Mouse (Mus musculus): ENCODE results near the gene Vstm5. TPM values are rescaled to one million over a fixed set of nuclear protein-coding genes. Genes with fewer than 3 reads are reported as not detected.

The Vstm5 gene
- polyA plus RNA-seq, 1 experiment from 2014 or later, result 0.39 TPM

DNA sequence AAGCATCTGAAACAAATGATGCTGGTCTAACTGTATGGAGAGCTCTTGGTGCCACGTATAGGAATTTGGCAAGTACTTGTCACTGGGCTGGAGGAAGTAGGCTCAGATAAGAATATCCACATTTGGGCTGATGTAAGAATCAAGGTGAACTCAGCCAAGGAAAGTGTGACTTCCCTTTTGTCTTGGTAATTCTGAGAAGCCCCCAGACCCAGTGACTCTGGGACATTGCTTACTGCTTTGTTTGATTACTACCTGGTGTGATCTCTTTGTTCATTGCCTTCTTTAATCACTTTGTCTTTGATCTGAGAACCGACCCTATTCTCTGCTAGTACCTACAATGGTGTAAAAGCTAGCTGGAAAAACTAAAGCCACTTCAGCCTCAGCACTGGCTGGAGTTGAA lies 13.9 kb upstream of the Vstm5 start:
- H3K36me3 ChIP-seq (replicated peaks; ENCODE audit: insufficient read depth, low read length), result no peaks in the 10 kb centered on the region
- DNase-seq (no peak), ATAC-seq (no peak)
- no peak overlapping the region for H3K4me3 ChIP-seq (ENCODE audit: low read depth, low read length)
- 35% methylated on average over 2 of the region's 2 CpGs for WGBS (ENCODE audit: insufficient replicate concordance)
- H3K4me1 ChIP-seq (ENCODE audit: insufficient read depth), result no peaks in the 10 kb centered on the region
- no peak overlapping the region for H3K9ac ChIP-seq (replicated peaks)
- no peaks in the 10 kb centered on the region; the same call in 1 of the 2 replicates for H3K9me3 ChIP-seq (ENCODE audit: low read length)
- no peak overlapping the region for H3K4me2 ChIP-seq (ENCODE audit: low read depth, low read length)
- H3K27ac ChIP-seq (ENCODE audit: low read depth), result no peak overlapping the region
- no peaks in the 10 kb centered on the region for H3K27me3 ChIP-seq (ENCODE audit: insufficient read depth, low read length)
- no peak for TF ChIP-seq CTCF (IDR thresholded peaks at IDR 0.05; ENCODE audit: low read depth)
- TF ChIP-seq EP300 (IDR thresholded peaks at IDR 0.05; ENCODE audit: low read depth), result no peak

DNA sequence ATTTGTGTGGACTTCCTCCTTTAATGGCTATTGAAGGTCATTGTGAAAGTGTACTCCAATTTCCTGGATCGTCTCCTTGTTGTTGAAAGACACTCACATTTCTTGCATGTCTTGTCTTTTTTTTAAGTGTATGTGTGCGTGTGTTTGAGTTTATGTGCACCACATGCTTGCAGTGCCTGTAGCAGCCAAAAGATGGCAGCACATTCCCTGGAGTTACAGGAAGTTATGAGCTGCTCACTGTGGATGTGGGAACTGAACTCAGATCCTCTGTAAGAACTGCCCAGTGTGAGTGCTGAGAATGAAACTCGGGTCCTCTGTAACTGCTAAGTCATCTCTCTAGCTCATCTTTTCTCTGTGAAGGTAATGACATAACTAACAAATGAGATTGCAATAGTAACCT lies 6.4 kb upstream of the Vstm5 start:
- DNase-seq, result no peak
- WGBS (ENCODE audit: insufficient replicate concordance), result 76% methylated on average over 3 of the region's 3 CpGs

DNA sequence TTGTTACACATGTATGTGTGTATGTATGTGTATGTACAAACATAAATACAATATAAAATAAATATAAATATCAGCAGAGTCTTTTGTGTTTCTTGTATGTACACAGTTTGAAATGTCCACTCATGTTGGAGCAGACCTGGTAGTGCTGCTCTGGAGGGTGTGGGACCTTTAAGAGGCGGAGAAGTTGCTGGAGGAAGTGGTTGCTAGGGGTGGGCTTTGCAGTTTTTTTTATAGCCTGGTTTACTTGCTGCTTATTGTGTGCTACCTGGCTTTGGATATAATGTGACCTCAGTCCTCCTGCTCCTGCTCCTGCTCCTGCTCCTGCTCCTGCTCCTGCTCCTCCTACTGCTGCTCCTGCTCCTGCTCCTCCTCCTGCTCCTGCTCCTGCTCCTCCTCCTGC lies 5.2 kb upstream of the Vstm5 start:
- Histone ChIP-seq H3K9ac (replicated peaks) (no peak overlapping the region), H3K36me3 (replicated peaks; ENCODE audit: insufficient read depth, low read length) (no peaks in the 10 kb centered on the region)
- ATAC-seq, result no peak

More for the DNA sequence above, 6.4 kb upstream of the Vstm5 start:
- no peak for ATAC-seq
- Histone ChIP-seq H3K4me3 (ENCODE audit: low read depth, low read length) (no peak overlapping the region), H3K4me2 (ENCODE audit: low read depth, low read length) (no peak overlapping the region), H3K9me3 (ENCODE audit: low read length) (peaks cover 6% of the 10 kb centered on the region; the same call in 1 of the 2 replicates), H3K4me1 (ENCODE audit: insufficient read depth) (no peaks in the 10 kb centered on the region), H3K9ac (replicated peaks) (no peak overlapping the region), H3K36me3 (replicated peaks; ENCODE audit: insufficient read depth, low read length) (no peaks in the 10 kb centered on the region), H3K27me3 (ENCODE audit: insufficient read depth, low read length) (0 out of 2 replicates have a peak, but pooled peaks cover under 1% of the 10 kb centered on the region), H3K27ac (ENCODE audit: low read depth) (no peak overlapping the region)
- TF ChIP-seq EP300 (IDR thresholded peaks at IDR 0.05; ENCODE audit: low read depth) (no peak), CTCF (IDR thresholded peaks at IDR 0.05; ENCODE audit: low read depth) (peak; percentile 33)

DNA sequence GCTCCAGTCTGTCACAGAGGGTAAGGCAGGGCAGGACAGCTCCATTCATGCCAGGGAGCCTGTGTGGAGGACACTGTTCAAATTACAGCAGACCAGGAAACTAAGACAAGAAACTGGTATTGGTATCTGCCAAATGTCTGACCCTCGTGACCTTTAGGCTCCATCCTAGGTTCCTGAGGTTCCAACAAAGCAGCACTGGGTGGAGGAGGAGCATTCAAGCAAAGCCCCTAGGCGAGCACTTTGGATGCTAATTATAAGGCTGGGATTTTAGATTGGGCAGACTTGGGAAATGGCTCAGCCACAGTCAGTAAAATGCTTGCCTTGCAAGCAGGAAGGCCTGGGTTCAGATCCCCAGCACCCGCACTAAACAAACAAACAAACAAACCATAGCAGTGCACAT lies 2.9 kb upstream of the Vstm5 start:
- no peaks in the 10 kb centered on the region for H3K4me1 ChIP-seq (ENCODE audit: insufficient read depth)
- H3K27me3 ChIP-seq (ENCODE audit: insufficient read depth, low read length), result 0 out of 2 replicates have a peak, but pooled peaks cover 14% of the 10 kb centered on the region
- H3K9ac ChIP-seq (replicated peaks), result no peak overlapping the region
- no peak overlapping the region for H3K27ac ChIP-seq (ENCODE audit: low read depth)
- H3K9me3 ChIP-seq (ENCODE audit: low read length), result peaks cover 6% of the 10 kb centered on the region; the same call in 1 of the 2 replicates
- no peaks in the 10 kb centered on the region for H3K36me3 ChIP-seq (replicated peaks; ENCODE audit: insufficient read depth, low read length)
- DNase-seq, result no peak
- ATAC-seq, result no peak
- H3K4me3 ChIP-seq (ENCODE audit: low read depth, low read length), result no peak overlapping the region
- WGBS (ENCODE audit: insufficient replicate concordance), result 72% methylated on average over 3 of the region's 3 CpGs
- TF ChIP-seq EP300 (IDR thresholded peaks at IDR 0.05; ENCODE audit: low read depth), result no peak
- no peak for TF ChIP-seq CTCF (IDR thresholded peaks at IDR 0.05; ENCODE audit: low read depth)
- no peak overlapping the region for H3K4me2 ChIP-seq (ENCODE audit: low read depth, low read length)

More for the DNA sequence above, 5.2 kb upstream of the Vstm5 start:
- Histone ChIP-seq H3K4me3 (ENCODE audit: low read depth, low read length) (no peak overlapping the region), H3K4me1 (ENCODE audit: insufficient read depth) (no peaks in the 10 kb centered on the region), H3K27me3 (ENCODE audit: insufficient read depth, low read length) (0 out of 2 replicates have a peak, but pooled peaks cover 3% of the 10 kb centered on the region), H3K4me2 (ENCODE audit: low read depth, low read length) (no peak overlapping the region), H3K27ac (ENCODE audit: low read depth) (no peak overlapping the region), H3K9me3 (ENCODE audit: low read length) (peaks cover 6% of the 10 kb centered on the region; the same call in 1 of the 2 replicates)
- no peak for DNase-seq
- TF ChIP-seq CTCF (IDR thresholded peaks at IDR 0.05; ENCODE audit: low read depth) (no peak), EP300 (IDR thresholded peaks at IDR 0.05; ENCODE audit: low read depth) (no peak)
- 71% methylated on average over 1 of the region's 1 CpGs for WGBS (ENCODE audit: insufficient replicate concordance)

DNA sequence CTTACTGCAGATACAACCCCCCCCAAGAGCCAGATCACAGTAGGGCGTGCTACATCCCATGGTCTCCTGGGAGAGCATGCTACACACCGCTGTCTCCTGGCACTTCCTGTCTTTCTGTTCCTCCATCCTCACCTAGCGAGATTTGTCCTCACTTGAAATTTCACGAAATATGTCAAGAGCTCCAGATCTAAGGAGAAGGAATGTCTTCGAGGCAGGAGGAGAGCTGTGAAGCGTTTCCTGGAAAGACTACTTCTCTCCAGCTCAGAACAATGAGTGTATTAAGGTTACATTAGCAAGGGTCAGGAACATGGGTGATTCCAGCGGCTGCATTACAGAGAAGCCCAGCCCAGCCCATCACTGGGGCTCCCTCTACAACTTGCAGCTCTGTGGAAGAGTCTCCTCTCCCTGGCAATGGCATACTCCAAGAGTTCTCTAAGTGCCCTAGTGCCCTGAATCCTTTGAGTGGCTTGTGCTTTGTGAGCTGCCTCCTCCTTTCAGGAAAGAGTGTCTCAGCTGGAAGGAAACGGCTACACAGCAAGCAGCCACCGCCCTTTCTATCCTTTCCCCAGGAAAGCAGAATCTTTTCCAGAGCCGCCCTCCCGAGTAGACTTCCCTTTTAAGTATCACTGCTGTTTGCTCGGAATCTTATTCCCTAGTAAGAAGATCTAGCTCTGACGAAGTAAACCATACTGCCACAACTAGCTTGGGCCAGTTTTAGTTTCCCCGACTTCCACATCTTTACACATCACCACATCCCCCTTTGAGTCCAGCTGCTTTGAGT lies 1.1 kb upstream of the Vstm5 start:
- Histone ChIP-seq H3K4me3 (ENCODE audit: low read depth, low read length) (no peak overlapping the region), H3K27ac (ENCODE audit: low read depth) (no peak overlapping the region), H3K9ac (replicated peaks) (no peak overlapping the region), H3K9me3 (ENCODE audit: low read length) (no peaks in the 10 kb centered on the region; the same call in 1 of the 2 replicates), H3K4me1 (ENCODE audit: insufficient read depth) (no peaks in the 10 kb centered on the region), H3K27me3 (ENCODE audit: insufficient read depth, low read length) (0 out of 2 replicates have a peak, but pooled peaks cover 14% of the 10 kb centered on the region), H3K36me3 (replicated peaks; ENCODE audit: insufficient read depth, low read length) (no peaks in the 10 kb centered on the region), H3K4me2 (ENCODE audit: low read depth, low read length) (no peak overlapping the region)
- 49% methylated on average over 14 of the region's 14 CpGs for whole genome bisulfite sequencing (ENCODE audit: insufficient replicate concordance)
- ATAC-seq, result no peak
- no peak for DNase-seq
- TF ChIP-seq CTCF (IDR thresholded peaks at IDR 0.05; ENCODE audit: low read depth) (no peak), EP300 (IDR thresholded peaks at IDR 0.05; ENCODE audit: low read depth) (no peak)

DNA sequence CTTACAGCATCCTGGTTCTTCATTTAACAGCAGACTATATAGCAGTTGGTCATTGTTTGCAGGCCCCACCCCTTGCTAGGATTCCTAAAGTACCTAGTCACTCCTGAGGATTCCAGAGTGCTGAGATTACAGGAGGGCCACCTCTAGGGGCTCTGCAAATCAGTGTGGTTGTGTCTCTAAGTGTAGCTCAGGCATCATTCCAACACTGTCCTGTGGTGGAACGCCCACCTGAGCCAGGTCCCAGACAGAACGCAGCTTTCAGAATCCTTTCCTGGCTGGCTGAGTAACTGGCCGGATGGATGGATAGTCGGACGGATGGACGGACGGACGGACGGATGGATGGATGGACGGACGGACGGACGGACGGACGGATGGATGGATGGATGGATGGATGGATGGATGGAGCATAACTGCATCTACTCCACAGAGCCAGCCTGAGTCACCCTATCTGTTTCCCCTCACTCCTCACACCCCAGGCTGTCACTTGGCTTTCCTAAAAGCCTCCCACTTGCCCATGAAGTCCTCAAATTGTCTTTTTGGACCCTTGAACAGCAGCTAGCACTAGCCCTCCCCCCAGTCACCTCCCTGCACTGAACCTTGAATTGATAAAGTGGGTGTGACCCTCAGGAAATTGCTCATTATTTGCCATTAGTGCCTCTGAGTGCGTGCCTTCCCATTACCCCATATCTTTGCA lies 401 bp upstream of the Vstm5 start:
- Histone ChIP-seq H3K27ac (ENCODE audit: low read depth) (no peak overlapping the region), H3K4me3 (ENCODE audit: low read depth, low read length) (peak overlapping the region; percentile 39), H3K9ac (replicated peaks) (peak overlapping the region; percentile 50; the same call in 1 of the 2 replicates), H3K4me1 (ENCODE audit: insufficient read depth) (no peaks in the 10 kb centered on the region), H3K4me2 (ENCODE audit: low read depth, low read length) (peak overlapping the region; percentile 70), H3K27me3 (ENCODE audit: insufficient read depth, low read length) (0 out of 2 replicates have a peak, but pooled peaks cover 14% of the 10 kb centered on the region), H3K36me3 (replicated peaks; ENCODE audit: insufficient read depth, low read length) (no peaks in the 10 kb centered on the region), H3K9me3 (ENCODE audit: low read length) (no peaks in the 10 kb centered on the region)
- WGBS (ENCODE audit: insufficient replicate concordance), result 68% methylated on average over 16 of the region's 16 CpGs
- ATAC-seq, result no peak
- TF ChIP-seq EP300 (IDR thresholded peaks at IDR 0.05; ENCODE audit: low read depth) (no peak), CTCF (IDR thresholded peaks at IDR 0.05; ENCODE audit: low read depth) (no peak)
- peak; percentile 6 for DNase-seq
